Mouse (Mus musculus) intestine, postnatal 0 days (tissue): Measurements from ENCODE around the gene Slc22a12. TPM values are rescaled to one million over a fixed set of nuclear protein-coding genes. Genes with fewer than 3 reads are reported as not detected.

Experiments used
- ATAC-seq: fragments of 200-750 bp; cut with Nextera tagmentation; 2 replicates; pipeline ENCODE4 v1.8.0; 2017; ENCODE audit warnings: mild to moderate bottlenecking, moderate TSS enrichment, moderate library complexity
- H3K27ac ChIP-seq: fragments of 300-500 bp; sonication (generic); 2 replicates; pipeline ENCODE4 v1.5.1; 2014; ENCODE audit warnings: mild to moderate bottlenecking, low read depth, low read length, moderate library complexity
- H3K27me3 ChIP-seq: fragments of 300-500 bp; sonication (generic); replicated peaks from 2 replicates; pipeline ENCODE4 v1.6.1; 2014; ENCODE audit warnings: low read length, mixed read lengths; ENCODE audit not compliant: control insufficient read depth, insufficient read depth
- H3K36me3 ChIP-seq: fragments of 300-500 bp; sonication (generic); 2 replicates; pipeline ENCODE4 v1.6.1; 2014; ENCODE audit warnings: mild to moderate bottlenecking, moderate library complexity; ENCODE audit not compliant: control insufficient read depth, insufficient read depth
- H3K4me1 ChIP-seq: fragments of 300-500 bp; sonication (generic); replicated peaks from 2 replicates; pipeline ENCODE4 v1.6.1; 2014; ENCODE audit warnings: antibody characterized with exemption, low read length, mixed read lengths; ENCODE audit not compliant: control insufficient read depth, insufficient read depth
- H3K4me2 ChIP-seq: fragments of 300-500 bp; sonication (generic); replicated peaks from 2 replicates; pipeline ENCODE4 v1.6.1; 2014; ENCODE audit warnings: low read depth, mild to moderate bottlenecking, moderate library complexity
- H3K4me3 ChIP-seq: fragments of 300-500 bp; sonication (generic); 2 replicates; pipeline ENCODE4 v1.5.1; 2014; ENCODE audit warnings: low read depth, low read length
- H3K9ac ChIP-seq: fragments of 300-500 bp; sonication (generic); 2 replicates; pipeline ENCODE4 v1.6.1; 2014; ENCODE audit warnings: mild to moderate bottlenecking, low read depth, low read length
- H3K9me3 ChIP-seq: fragments of 300-500 bp; sonication (generic); 2 replicates; pipeline ENCODE4 v1.6.1; 2016; ENCODE audit warnings: mixed run types; ENCODE audit not compliant: control insufficient read depth
- CTCF ChIP-seq: sonication (generic); IDR thresholded peaks from 2 replicates; pipeline ENCODE4 v1.5.1; 2016; ENCODE audit warnings: low read depth, mild to moderate bottlenecking, control low read depth, antibody characterized with exemption, moderate library complexity
- WGBS: fragments of 180-500 bp; shearing (Covaris S2); extraction: QIAGEN DNeasy Blood & Tissue Kit; methylation state at CpG from one replicate; pipeline ENCODE4 v1.1.7; 2014; 5-methylcytosine and 5-hydroxymethylcytosine counted together
- polyA plus RNA-seq: library from polyadenylated mRNA; unstranded; fragments of >200 nt; fragmentation: Nextera tagmentation; extraction: Ambion mirVana; gene quantifications from 2 replicates; pipeline ENCODE4 v1.2.1, GENCODE M21; 2015

The Slc22a12 gene
- polyA plus RNA-seq: not detected in 2 replicates

DNA sequence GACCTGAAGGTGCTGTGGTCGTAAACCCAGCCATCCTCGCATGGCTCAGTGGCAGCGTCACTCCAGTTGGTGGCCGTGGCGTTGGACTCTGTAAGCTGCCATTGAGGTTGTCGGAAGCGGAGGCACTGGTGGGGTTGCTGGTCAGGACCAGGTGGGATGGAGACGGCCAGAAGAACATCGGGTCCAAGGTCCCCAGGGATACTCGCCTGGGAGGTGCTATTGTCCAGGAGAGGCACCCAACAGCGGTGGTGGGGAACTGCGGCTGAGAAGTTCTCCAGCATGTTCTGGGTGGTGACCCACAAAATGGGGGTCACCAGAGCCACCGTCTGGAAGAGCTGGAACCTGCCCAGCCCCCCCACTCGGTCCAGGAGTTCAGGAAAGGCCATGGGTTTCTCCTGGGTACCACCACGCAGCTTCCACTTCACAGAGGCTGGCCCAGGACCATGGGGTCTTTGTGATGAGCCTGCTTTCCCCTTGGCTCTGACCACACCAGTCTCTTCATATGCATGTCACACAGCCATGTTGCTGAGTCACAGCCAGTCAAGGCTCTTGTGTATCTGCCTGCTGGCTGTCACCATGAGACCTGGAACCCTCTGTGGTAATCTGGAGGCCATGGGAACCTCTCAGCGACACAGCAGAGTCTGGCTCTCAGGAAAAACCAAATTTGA, at the start of gene Slc22a12:
Slc22a12 (minus strand) TSS at position 666 of the 668 bp plus-strand sequence.
- no peak for ATAC-seq
- Histone ChIP-seq H3K4me2 (no peak within 1 kb of the TSS), H3K9me3 (no peaks in the 10 kb centered on the region), H3K4me3 (no peak within 1 kb of the TSS), H3K9ac (no peak within 1 kb of the TSS), H3K27me3 (no peaks in the 10 kb centered on the region), H3K27ac (no peak within 1 kb of the TSS), H3K4me1 (no peaks in the 10 kb centered on the region), H3K36me3 (no peaks in the 10 kb centered on the region)
- WGBS: 87% methylated on average over 16 of the region's 16 CpGs
- no peak for TF ChIP-seq CTCF

DNA sequence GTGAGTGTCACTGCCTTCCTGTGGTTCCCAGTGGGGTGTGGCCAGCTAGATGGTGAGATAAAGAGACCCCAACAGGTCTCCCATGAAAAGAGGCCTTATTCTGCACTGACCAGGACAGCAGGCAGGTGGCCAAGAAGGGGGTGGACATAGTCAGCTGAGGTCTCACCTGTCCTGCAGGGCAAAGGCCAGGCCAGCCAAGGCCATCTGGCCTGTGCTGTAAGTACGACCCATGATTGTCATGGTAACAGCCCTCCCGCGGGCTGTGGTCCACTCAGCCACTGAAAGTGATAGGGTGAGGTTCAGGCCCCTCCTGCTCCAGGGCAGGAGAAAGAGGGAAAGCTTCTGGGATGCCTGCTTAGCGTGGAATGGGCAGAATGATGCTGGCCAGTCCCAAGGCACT, 29.2 kb upstream of the Slc22a12 start:
- H3K36me3 ChIP-seq: no peaks in the 10 kb centered on the region
- H3K4me1 ChIP-seq: no peaks in the 10 kb centered on the region
- H3K9me3 ChIP-seq: no peaks in the 10 kb centered on the region
- peaks cover 7% of the 10 kb centered on the region for H3K27me3 ChIP-seq
- H3K27ac ChIP-seq: no peak overlapping the region
- H3K9ac ChIP-seq: no peak overlapping the region
- no peak overlapping the region for H3K4me2 ChIP-seq
- no peak for ATAC-seq
- H3K4me3 ChIP-seq: no peak overlapping the region
- WGBS: 38% methylated on average over 4 of the region's 4 CpGs
- TF ChIP-seq CTCF: no peak

DNA sequence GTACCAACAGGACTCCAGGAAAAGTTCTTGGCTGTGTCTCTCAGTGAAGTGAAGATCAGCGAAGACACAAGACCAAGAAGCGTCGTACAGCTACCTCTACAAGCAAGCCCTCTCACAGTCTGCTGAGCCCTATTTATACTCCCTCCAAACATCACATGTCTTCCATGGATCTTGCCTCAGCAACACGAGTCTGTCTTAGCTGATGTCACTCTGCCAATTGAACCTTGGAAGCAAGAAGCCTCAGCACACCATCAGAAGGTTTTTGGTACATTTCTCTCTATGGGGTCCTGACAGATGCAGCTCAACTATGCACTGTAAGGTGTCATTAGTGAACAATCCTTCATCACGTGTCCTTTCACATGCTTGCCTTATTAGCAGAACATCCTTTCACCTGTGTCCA, 28.6 kb upstream of the Slc22a12 start:
- H3K4me1 ChIP-seq: no peaks in the 10 kb centered on the region
- H3K4me3 ChIP-seq: no peak overlapping the region
- ATAC-seq: no peak
- no peak for TF ChIP-seq CTCF
- no peak overlapping the region for H3K9ac ChIP-seq
- H3K27me3 ChIP-seq: peaks cover 4% of the 10 kb centered on the region; the same call in 1 of the 2 replicates
- no peaks in the 10 kb centered on the region for H3K9me3 ChIP-seq
- H3K4me2 ChIP-seq: no peak overlapping the region
- 69% methylated on average over 5 of the region's 5 CpGs for WGBS
- no peaks in the 10 kb centered on the region for H3K36me3 ChIP-seq
- H3K27ac ChIP-seq: no peak overlapping the region

DNA sequence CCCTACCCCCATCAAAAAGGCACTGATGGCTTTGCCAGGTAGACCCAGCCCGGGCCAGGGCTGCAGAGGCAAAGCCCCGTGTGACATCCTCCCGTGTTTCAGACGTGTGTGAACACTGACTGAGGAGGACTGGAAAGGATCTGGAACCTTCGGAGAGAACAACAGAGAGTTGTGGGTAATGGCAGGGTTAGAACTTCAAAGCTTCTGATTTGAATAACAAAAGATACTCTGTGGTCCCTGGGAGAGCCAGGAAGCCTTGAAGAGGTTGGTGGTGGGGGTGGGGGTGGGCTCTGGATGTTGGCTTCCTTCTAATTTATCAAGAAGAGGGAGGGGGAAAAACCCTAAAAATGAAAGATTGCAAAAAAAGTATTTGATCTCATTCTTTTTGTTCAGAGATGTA, 26.7 kb upstream of the Slc22a12 start:
- TF ChIP-seq CTCF: no peak
- Histone ChIP-seq H3K9ac (no peak overlapping the region), H3K36me3 (no peaks in the 10 kb centered on the region), H3K27ac (no peak overlapping the region), H3K9me3 (no peaks in the 10 kb centered on the region), H3K4me3 (no peak overlapping the region), H3K4me1 (no peaks in the 10 kb centered on the region), H3K27me3 (no peaks in the 10 kb centered on the region), H3K4me2 (no peak overlapping the region)
- 47% methylated on average over 5 of the region's 5 CpGs for WGBS
- ATAC-seq: no peak

DNA sequence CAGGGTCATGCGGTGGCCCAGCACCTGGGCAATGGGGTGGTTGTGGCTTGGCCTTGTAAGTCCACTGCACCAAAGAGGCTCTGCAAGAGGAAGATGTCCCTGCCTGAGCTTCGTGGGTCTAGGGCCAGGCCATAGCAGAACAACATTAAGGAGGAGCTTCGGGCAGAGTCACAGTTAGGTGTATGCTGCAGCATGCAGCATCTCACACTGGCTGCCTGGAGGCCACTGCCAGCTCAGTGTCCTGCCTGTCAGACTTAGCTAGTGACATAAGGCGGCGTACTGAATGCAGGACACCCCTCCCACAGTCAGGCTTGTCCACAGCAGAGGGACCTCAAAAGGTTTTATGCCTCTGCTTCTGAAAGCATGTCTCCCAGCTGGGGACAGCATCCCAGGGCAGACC, 26.2 kb upstream of the Slc22a12 start:
- Histone ChIP-seq H3K4me3 (no peak overlapping the region), H3K36me3 (no peaks in the 10 kb centered on the region), H3K4me1 (no peaks in the 10 kb centered on the region), H3K9ac (no peak overlapping the region), H3K4me2 (no peak overlapping the region), H3K27ac (no peak overlapping the region), H3K27me3 (no peaks in the 10 kb centered on the region), H3K9me3 (no peaks in the 10 kb centered on the region)
- no peak for ATAC-seq
- TF ChIP-seq CTCF: no peak
- WGBS: 80% methylated on average over 5 of the region's 5 CpGs

DNA sequence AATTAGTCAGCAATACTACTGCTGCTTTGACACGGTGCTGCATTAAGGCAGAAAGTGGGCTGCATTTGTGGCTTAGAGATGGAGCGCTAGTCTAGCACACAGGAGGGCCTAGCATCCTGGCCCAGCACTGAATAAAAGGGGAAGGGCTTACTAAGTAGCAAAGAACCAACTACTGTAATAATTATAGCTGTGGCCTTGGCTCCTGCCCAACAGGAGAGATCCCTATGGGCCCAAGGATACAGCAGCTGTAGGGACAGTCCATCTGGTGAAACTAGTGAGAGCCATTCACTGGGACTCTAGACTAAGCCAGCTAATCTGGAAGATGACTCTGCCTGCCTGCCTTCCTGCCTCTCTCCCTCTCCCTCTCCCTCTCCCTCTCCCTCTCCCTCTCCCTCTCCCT, 23.6 kb upstream of the Slc22a12 start:
- no peak overlapping the region for H3K4me3 ChIP-seq
- no peak overlapping the region for H3K27ac ChIP-seq
- no peaks in the 10 kb centered on the region for H3K36me3 ChIP-seq
- 89% methylated on average over 2 of the region's 2 CpGs for WGBS
- no peak for ATAC-seq
- H3K9ac ChIP-seq: no peak overlapping the region
- no peaks in the 10 kb centered on the region for H3K9me3 ChIP-seq
- no peak overlapping the region for H3K4me2 ChIP-seq
- no peaks in the 10 kb centered on the region for H3K27me3 ChIP-seq
- TF ChIP-seq CTCF: no peak
- no peaks in the 10 kb centered on the region for H3K4me1 ChIP-seq
